Mouse (Mus musculus) NIH3T3 (cell line): ENCODE measurements at regions not wholly inside any gene's neighbourhood (a gene's known extent, or its start where the extent isn't known, plus 50 kb on each side); places are given as distances from the start of the nearest gene placed in this dataset.
A peak's percentile ranks its signal among the peaks of the same experiment; 100 is the strongest.

ENCODE experiments used
- DNase-seq: peaks from one replicate; pipeline ENCODE4 v3.0.0-alpha.2; 2012; ENCODE audit warnings: low read depth

DNA sequence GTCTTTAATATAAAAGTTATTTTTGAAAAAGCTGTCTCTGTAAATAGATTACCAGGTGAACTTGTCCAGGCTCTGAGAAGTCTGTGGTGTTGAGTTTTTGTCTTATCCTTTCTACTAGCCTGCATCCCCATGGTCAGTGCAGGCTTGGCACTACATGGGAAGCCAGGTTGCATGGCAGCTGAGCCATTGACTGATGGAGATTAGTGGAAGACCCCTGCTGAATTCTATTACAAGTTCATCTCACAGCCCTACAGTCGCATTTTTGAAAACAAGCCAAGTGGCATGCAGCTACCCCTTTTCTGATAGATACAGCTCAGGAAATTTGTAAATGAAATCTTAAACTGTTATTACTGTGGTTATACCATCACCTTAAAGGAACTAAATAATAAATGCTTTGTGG, 101.2 kb upstream of the Fam184a start:
- DNase-seq: no peak

DNA sequence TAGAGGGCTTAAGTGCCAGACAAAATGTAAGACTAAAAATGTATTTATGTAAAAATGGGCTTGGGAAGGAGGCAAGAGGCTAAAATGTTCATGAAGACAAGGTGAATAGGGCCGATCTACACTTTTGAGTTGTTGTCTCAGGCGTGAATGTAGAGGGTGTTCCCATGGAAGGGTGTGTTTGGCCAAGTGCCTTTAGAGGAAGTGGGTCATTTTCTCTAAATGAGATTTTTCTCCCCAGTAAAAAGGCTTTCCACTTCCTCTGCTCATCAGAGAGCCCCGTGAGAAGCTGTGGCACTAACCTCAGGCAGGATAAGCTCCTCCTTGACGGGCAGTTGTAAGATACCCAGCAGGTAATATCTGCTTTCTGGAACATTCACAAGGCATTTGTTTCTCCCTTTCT, 99.6 kb upstream of the Fam184a start:
- DNase-seq: no peak

GRCm38 (mm10) chr10:53813244-53813620, 62.3 kb upstream of the Fam184a start:
- peak; percentile 4 for DNase-seq

- peak; percentile 74 for DNase-seq
Measured at GRCm38 (mm10) chr10:53812597-53813243, 61.8 kb upstream of the Fam184a start.

DNA sequence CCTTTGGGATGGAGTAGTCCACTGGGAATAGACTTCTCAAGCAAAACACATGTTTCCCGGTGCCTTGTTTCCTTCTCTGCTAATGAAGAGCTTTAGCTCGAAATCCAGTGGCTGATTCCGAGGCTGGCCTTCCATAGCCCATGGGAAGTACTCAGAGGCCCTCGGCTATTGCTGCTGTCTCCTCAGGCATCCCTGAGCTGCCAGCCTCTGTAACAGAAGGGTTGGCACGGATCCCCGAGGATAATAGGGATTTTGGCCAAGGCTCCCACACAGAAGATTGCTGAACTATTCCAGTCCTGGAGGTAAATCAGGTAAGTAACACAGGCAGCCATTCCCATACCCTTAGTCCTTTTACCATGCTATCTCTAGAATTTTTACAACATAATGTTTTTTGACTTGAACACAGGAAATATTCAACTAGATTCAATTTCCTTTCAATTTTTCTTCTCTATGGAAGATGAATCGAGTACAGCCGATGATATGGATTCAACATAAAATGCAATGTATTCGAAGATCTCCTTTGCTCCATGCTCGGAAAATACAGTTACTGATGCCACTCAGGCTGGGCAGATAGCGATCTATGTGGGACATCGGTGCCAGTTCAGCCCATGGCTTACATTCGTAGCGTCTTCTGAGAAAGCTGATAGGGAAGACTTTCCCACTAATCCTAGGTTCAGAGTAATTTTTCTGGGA, 61.1 kb upstream of the Fam184a start:
- DNase-seq: no peak

DNA sequence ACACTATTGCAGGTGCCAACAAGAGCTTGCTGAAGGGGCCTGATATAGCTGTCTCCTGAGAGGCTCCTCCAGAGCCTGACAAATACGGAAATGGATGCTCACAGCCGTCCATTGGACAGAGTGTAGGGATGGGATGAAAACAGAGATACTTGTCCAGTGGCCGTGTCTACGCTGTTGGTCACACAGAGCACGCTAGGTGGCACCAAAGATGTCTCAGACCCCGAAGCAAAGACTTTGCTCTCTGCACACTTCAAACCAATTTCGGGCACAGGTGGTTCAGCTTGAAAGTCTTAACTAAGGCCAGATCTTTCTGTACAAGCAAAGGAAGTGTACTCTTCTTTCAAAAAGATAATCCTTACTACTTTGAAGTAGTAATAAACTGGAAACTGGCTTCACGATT, 55.8 kb upstream of the Fam184a start:
- DNase-seq: peak; percentile 22

GRCm38 (mm10) chr10:53801048-53801641, 50.2 kb upstream of the Fam184a start:
- DNase-seq: no peak
